In genomic region chr13:56527846-56528245, GRCm38 (mm10) we compare ENCODE assay signal across 39 mouse cellular contexts. TPM values are rescaled to one million over a fixed set of nuclear protein-coding genes. Genes with fewer than 3 reads are reported as not detected.
"Had no signal": no experiment of that assay in that cellular context is flagged by ENCODE, and none has a peak within 500 bp of the region (broad histone marks: within the 10 kb centered on the region; RNA-seq: fewer than 3 reads in every experiment).

No protein-coding gene starts in this region.

- H3K4me3 ChIP-seq: embryonic facial prominence, embryonic 10.5 days; embryonic facial prominence, embryonic 12.5 days; embryonic facial prominence, embryonic 13.5 days; embryonic facial prominence, embryonic 15.5 days; erythroblast, embryonic 14.5 days; forebrain, embryonic 10.5 days; forebrain, embryonic 12.5 days; forebrain, embryonic 13.5 days; forebrain, embryonic 15.5 days; gastrocnemius, adult 2 months; heart, adult 2 months had no signal

- H3K27me3 ChIP-seq: embryonic facial prominence, embryonic 12.5 days; embryonic facial prominence, embryonic 13.5 days; embryonic facial prominence, embryonic 15.5 days; forebrain, embryonic 13.5 days; forebrain, embryonic 15.5 days had no signal

- H3K4me1 ChIP-seq: embryonic facial prominence, embryonic 12.5 days; embryonic facial prominence, embryonic 13.5 days; forebrain, embryonic 15.5 days had no signal

- H3K36me3 ChIP-seq: embryonic facial prominence, embryonic 10.5 days; embryonic facial prominence, embryonic 12.5 days; embryonic facial prominence, embryonic 13.5 days; embryonic facial prominence, embryonic 15.5 days; forebrain, embryonic 10.5 days; forebrain, embryonic 12.5 days; forebrain, embryonic 15.5 days had no signal

- DNase-seq: cerebellum, adult 2 months; cerebellum, adult 8-10 months; cerebellum, adult 9-10 months; cerebellum, adult 9-11 months; cerebellum, postnatal 10 days; cerebellum, postnatal 14 days; cerebellum, postnatal 25 days; cerebellum, postnatal 36 days; embryo, embryonic 11 days; forebrain, postnatal 0 days; gastrocnemius, adult 2 months; gastrocnemius, postnatal 10 days; gastrocnemius, postnatal 14 days; gastrocnemius, postnatal 25 days; gastrocnemius, postnatal 36 days; heart, adult 18-20 months; heart, adult 2 months had no signal

- H3K27ac ChIP-seq: embryonic facial prominence, embryonic 10.5 days; embryonic facial prominence, embryonic 12.5 days; embryonic facial prominence, embryonic 13.5 days; embryonic facial prominence, embryonic 15.5 days; forebrain, embryonic 10.5 days; forebrain, embryonic 12.5 days; forebrain, embryonic 13.5 days; forebrain, embryonic 15.5 days; gastrocnemius, adult 2 months; heart, adult 2 months had no signal

- H3K9me3 ChIP-seq: embryonic facial prominence, embryonic 10.5 days; embryonic facial prominence, embryonic 12.5 days; embryonic facial prominence, embryonic 13.5 days; embryonic facial prominence, embryonic 15.5 days; forebrain, embryonic 10.5 days; forebrain, embryonic 12.5 days; forebrain, embryonic 13.5 days; forebrain, embryonic 15.5 days had no signal

RNA-seq across cellular contexts. Expression of gene Fbxl21, which starts 5.6 kb away (rescaled TPM):
- total RNA-seq: common myeloid progenitor, adult 5-6 weeks; gastrocnemius, adult 2 months had no signal
- polyA plus RNA-seq: erythroblast, embryonic 14.5 days had no signal

RNA-seq across cellular contexts. Expression of gene Lect2, which starts 20.5 kb away (rescaled TPM):
- total RNA-seq: common myeloid progenitor, adult 5-6 weeks; forebrain, postnatal 0 days; gastrocnemius, adult 18-20 months; gastrocnemius, adult 2 months; gastrocnemius, adult 8-10 months; gastrocnemius, postnatal 10 days; gastrocnemius, postnatal 14 days; gastrocnemius, postnatal 25 days; gastrocnemius, postnatal 36 days; granulocyte monocyte progenitor cell, adult 5-6 weeks; heart, adult 18-20 months; heart, adult 2 months had no signal
- polyA plus RNA-seq: cerebellum, adult 2 months; cortical plate, adult 2 months; embryonic facial prominence, embryonic 10.5 days; embryonic facial prominence, embryonic 11.5 days; embryonic facial prominence, embryonic 12.5 days; embryonic facial prominence, embryonic 13.5 days; embryonic facial prominence, embryonic 15.5 days; forebrain, embryonic 10.5 days; forebrain, embryonic 11.5 days; forebrain, embryonic 12.5 days; forebrain, embryonic 13.5 days; forebrain, embryonic 14.5 days; forebrain, embryonic 15.5 days; forebrain, embryonic 16.5 days; forebrain, postnatal 0 days; frontal cortex, adult 2 months; gonadal fat pad, adult 2 months; heart, adult 2 months had no signal

RNA-seq across cellular contexts. Expression of gene Il9, which starts 45.8 kb away (rescaled TPM):
- total RNA-seq: common myeloid progenitor, adult 5-6 weeks; forebrain, postnatal 0 days; gastrocnemius, adult 18-20 months; gastrocnemius, adult 2 months; gastrocnemius, adult 8-10 months; gastrocnemius, postnatal 10 days; gastrocnemius, postnatal 14 days; gastrocnemius, postnatal 25 days; gastrocnemius, postnatal 36 days; gastrocnemius, postnatal 4 days; granulocyte monocyte progenitor cell, adult 5-6 weeks; heart, adult 18-20 months; heart, adult 2 months had no signal
- polyA plus RNA-seq: cerebellum, adult 2 months; cortical plate, adult 2 months; embryonic facial prominence, embryonic 10.5 days; embryonic facial prominence, embryonic 11.5 days; embryonic facial prominence, embryonic 12.5 days; embryonic facial prominence, embryonic 13.5 days; embryonic facial prominence, embryonic 14.5 days; embryonic facial prominence, embryonic 15.5 days; erythroblast, embryonic 14.5 days; forebrain, embryonic 10.5 days; forebrain, embryonic 11.5 days; forebrain, embryonic 12.5 days; forebrain, embryonic 13.5 days; forebrain, embryonic 14.5 days; forebrain, embryonic 15.5 days; forebrain, embryonic 16.5 days; forebrain, postnatal 0 days; frontal cortex, adult 2 months; gonadal fat pad, adult 2 months; heart, adult 2 months had no signal
